Mouse (Mus musculus): ENCODE measurements around the gene Tyw1. TPM values are rescaled to one million over a fixed set of nuclear protein-coding genes. Genes with fewer than 3 reads are reported as not detected.

Tyw1 gene
- polyA plus RNA-seq, 1 experiment from 2014 or later, result 24.8 TPM

DNA sequence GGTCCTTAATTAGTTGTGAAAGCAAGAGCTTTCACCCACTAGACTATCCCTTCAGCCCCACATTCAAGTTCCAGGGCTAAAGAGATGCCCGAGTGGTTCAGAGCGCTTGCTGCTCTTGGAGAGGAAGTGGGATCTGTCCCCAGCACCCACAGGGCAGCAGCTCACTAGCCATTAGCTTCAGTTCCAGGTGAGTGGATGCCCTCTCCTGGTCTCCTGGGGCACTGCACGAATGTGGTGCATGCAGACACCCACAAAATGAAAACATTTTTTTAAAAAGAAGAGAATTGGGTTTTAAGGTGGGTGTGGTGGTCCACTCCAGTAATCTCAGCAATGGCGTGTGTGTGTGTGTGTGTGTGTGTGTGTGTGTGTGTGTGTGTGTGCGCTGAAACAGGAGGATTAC is 40.7 kb downstream of the Tyw1 start:
- no peak for ATAC-seq
- 87% methylated on average over 5 of the region's 5 CpGs for WGBS
- peaks cover 6% of the 10 kb centered on the region; the same call in 1 of the 2 replicates for H3K36me3 ChIP-seq (ENCODE audit: control insufficient read depth, insufficient read depth, low read length)

GRCm38 (mm10) chr5:130298831-130299460 is 43.5 kb downstream of the Tyw1 start:
- ATAC-seq, result no peak
- H3K27ac ChIP-seq (ENCODE audit: low read length), result no peak overlapping the region
- H3K27me3 ChIP-seq (replicated peaks; ENCODE audit: control insufficient read depth, insufficient read depth, low read length), result no peaks in the 10 kb centered on the region
- H3K4me2 ChIP-seq (ENCODE audit: low read depth, low read length), result no peak overlapping the region
- no peak overlapping the region for H3K9ac ChIP-seq (ENCODE audit: low read depth, low read length)
- H3K4me3 ChIP-seq (ENCODE audit: low read length), result no peak overlapping the region
- peaks cover 6% of the 10 kb centered on the region; the same call in 1 of the 2 replicates for H3K36me3 ChIP-seq (ENCODE audit: control insufficient read depth, insufficient read depth, low read length)
- no peaks in the 10 kb centered on the region for H3K4me1 ChIP-seq (ENCODE audit: control insufficient read depth, insufficient read depth, low read length)
- no peaks in the 10 kb centered on the region for H3K9me3 ChIP-seq (ENCODE audit: control insufficient read depth, low read length)
- WGBS, result 91% methylated on average over 9 of the region's 9 CpGs

More for the DNA sequence above, 40.7 kb downstream of the Tyw1 start:
- Histone ChIP-seq H3K4me2 (ENCODE audit: low read depth, low read length) (no peak overlapping the region), H3K4me1 (ENCODE audit: control insufficient read depth, insufficient read depth, low read length) (no peaks in the 10 kb centered on the region), H3K4me3 (ENCODE audit: low read length) (no peak overlapping the region), H3K9me3 (ENCODE audit: control insufficient read depth, low read length) (no peaks in the 10 kb centered on the region), H3K9ac (ENCODE audit: low read depth, low read length) (no peak overlapping the region), H3K27ac (ENCODE audit: low read length) (no peak overlapping the region), H3K27me3 (replicated peaks; ENCODE audit: control insufficient read depth, insufficient read depth, low read length) (no peaks in the 10 kb centered on the region)

- no peaks in the 10 kb centered on the region for H3K4me1 ChIP-seq (ENCODE audit: control insufficient read depth, insufficient read depth, low read length)
- no peak overlapping the region for H3K27ac ChIP-seq (ENCODE audit: low read length)
- H3K9me3 ChIP-seq (ENCODE audit: control insufficient read depth, low read length), result no peaks in the 10 kb centered on the region
- no peak overlapping the region for H3K4me3 ChIP-seq (ENCODE audit: low read length)
- no peak overlapping the region for H3K4me2 ChIP-seq (ENCODE audit: low read depth, low read length)
- H3K27me3 ChIP-seq (replicated peaks; ENCODE audit: control insufficient read depth, insufficient read depth, low read length), result no peaks in the 10 kb centered on the region
- WGBS, result 90% methylated on average over 8 of the region's 8 CpGs
- H3K36me3 ChIP-seq (ENCODE audit: control insufficient read depth, insufficient read depth, low read length), result peaks cover 9% of the 10 kb centered on the region
- H3K9ac ChIP-seq (ENCODE audit: low read depth, low read length), result no peak overlapping the region
- ATAC-seq, result no peak
Measured at GRCm38 (mm10) chr5:130299526-130299925, 44.1 kb downstream of the Tyw1 start.

GRCm38 (mm10) chr5:130303611-130304010 is 48.2 kb downstream of the Tyw1 start:
- Histone ChIP-seq H3K4me2 (ENCODE audit: low read depth, low read length) (no peak overlapping the region), H3K4me1 (ENCODE audit: control insufficient read depth, insufficient read depth, low read length) (no peaks in the 10 kb centered on the region), H3K27me3 (replicated peaks; ENCODE audit: control insufficient read depth, insufficient read depth, low read length) (no peaks in the 10 kb centered on the region), H3K27ac (ENCODE audit: low read length) (no peak overlapping the region), H3K9ac (ENCODE audit: low read depth, low read length) (no peak overlapping the region), H3K4me3 (ENCODE audit: low read length) (no peak overlapping the region), H3K9me3 (ENCODE audit: control insufficient read depth, low read length) (no peaks in the 10 kb centered on the region), H3K36me3 (ENCODE audit: control insufficient read depth, insufficient read depth, low read length) (peaks cover 10% of the 10 kb centered on the region)
- 90% methylated on average over 6 of the region's 6 CpGs for WGBS
- ATAC-seq, result no peak

DNA sequence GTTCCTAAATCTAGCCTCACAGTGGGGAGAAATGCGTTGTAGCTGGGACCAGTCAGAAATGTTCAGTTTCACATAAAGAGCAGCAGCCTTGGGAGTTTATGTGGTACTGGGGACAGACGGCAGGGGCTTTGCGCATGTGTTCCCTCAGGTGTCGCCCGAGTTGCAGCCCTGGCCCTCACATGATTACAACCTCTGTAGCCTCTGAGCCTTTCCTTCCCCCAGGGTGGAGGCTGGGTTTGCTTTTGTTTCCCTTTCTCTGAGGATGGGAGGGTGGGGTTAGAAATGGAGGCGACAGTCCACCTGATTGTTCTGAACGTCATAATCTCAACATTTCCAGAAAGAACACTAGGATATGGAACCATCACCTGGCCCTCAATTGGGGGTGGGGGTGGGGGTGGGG is 52.5 kb downstream of the Tyw1 start:
- 70% methylated on average over 7 of the region's 7 CpGs for WGBS
- no peak overlapping the region for H3K4me2 ChIP-seq (ENCODE audit: low read depth, low read length)
- no peaks in the 10 kb centered on the region for H3K9me3 ChIP-seq (ENCODE audit: control insufficient read depth, low read length)
- no peak overlapping the region for H3K9ac ChIP-seq (ENCODE audit: low read depth, low read length)
- no peak overlapping the region for H3K27ac ChIP-seq (ENCODE audit: low read length)
- H3K27me3 ChIP-seq (replicated peaks; ENCODE audit: control insufficient read depth, insufficient read depth, low read length), result no peaks in the 10 kb centered on the region
- no peaks in the 10 kb centered on the region for H3K4me1 ChIP-seq (ENCODE audit: control insufficient read depth, insufficient read depth, low read length)
- no peak for ATAC-seq
- peaks cover 7% of the 10 kb centered on the region; the same call in 1 of the 2 replicates for H3K36me3 ChIP-seq (ENCODE audit: control insufficient read depth, insufficient read depth, low read length)
- H3K4me3 ChIP-seq (ENCODE audit: low read length), result no peak overlapping the region

- no peaks in the 10 kb centered on the region for H3K4me1 ChIP-seq (ENCODE audit: control insufficient read depth, insufficient read depth, low read length)
- H3K4me2 ChIP-seq (ENCODE audit: low read depth, low read length), result no peak overlapping the region
- H3K27ac ChIP-seq (ENCODE audit: low read length), result no peak overlapping the region
- WGBS, result 97% methylated on average over 4 of the region's 4 CpGs
- no peak overlapping the region for H3K4me3 ChIP-seq (ENCODE audit: low read length)
- H3K9ac ChIP-seq (ENCODE audit: low read depth, low read length), result no peak overlapping the region
- no peaks in the 10 kb centered on the region for H3K9me3 ChIP-seq (ENCODE audit: control insufficient read depth, low read length)
- ATAC-seq, result no peak
- H3K27me3 ChIP-seq (replicated peaks; ENCODE audit: control insufficient read depth, insufficient read depth, low read length), result no peaks in the 10 kb centered on the region
- H3K36me3 ChIP-seq (ENCODE audit: control insufficient read depth, insufficient read depth, low read length), result 0 out of 2 replicates have a peak, but pooled peaks cover 3% of the 10 kb centered on the region
Measured at GRCm38 (mm10) chr5:130310077-130310476, 54.7 kb downstream of the Tyw1 start.

DNA sequence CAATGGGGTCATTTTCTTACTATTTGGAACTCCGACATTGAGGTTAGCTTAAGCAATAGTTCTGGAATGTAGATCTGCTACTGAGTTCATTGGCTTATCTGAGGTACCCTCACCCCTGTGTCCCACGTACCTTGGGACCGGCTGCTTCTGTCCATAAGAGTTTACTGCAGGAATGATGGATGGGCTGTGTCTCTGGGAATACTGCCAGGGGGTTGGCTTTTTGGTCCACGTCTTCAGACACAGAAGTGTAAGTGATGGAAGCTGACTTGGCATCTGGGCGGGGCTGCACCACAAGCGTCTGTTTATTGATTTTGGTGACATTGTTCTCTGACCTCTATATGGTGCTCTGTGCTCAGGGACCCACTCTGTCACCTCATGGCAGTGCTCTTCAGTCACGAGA is 55.4 kb downstream of the Tyw1 start:
- Histone ChIP-seq H3K27ac (ENCODE audit: low read length) (no peak overlapping the region), H3K9me3 (ENCODE audit: control insufficient read depth, low read length) (no peaks in the 10 kb centered on the region), H3K4me1 (ENCODE audit: control insufficient read depth, insufficient read depth, low read length) (no peaks in the 10 kb centered on the region), H3K27me3 (replicated peaks; ENCODE audit: control insufficient read depth, insufficient read depth, low read length) (no peaks in the 10 kb centered on the region), H3K4me2 (ENCODE audit: low read depth, low read length) (no peak overlapping the region), H3K9ac (ENCODE audit: low read depth, low read length) (no peak overlapping the region), H3K36me3 (ENCODE audit: control insufficient read depth, insufficient read depth, low read length) (0 out of 2 replicates have a peak, but pooled peaks cover 3% of the 10 kb centered on the region), H3K4me3 (ENCODE audit: low read length) (no peak overlapping the region)
- WGBS, result 69% methylated on average over 7 of the region's 7 CpGs
- ATAC-seq, result no peak

DNA sequence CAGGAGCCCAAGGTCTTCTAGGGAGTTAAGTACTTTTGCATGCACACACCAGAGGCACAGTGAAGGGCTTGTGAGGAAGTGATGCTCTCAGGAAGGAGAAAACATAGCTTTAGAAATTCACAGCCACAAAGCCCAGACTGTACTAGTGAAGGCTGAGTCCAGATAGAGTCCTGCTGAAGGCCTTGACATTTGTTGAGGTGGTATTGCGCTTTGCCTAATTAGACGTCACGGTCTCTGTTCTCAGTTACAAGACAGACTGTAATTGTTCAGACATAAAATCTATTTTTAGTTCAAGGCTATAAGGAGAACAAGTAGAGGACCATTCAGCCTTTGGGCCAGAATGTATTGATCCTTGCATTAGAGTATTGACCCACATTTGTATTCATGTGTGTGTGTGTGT is 58.1 kb downstream of the Tyw1 start:
- Histone ChIP-seq H3K9ac (ENCODE audit: low read depth, low read length) (no peak overlapping the region), H3K4me3 (ENCODE audit: low read length) (no peak overlapping the region), H3K4me1 (ENCODE audit: control insufficient read depth, insufficient read depth, low read length) (no peaks in the 10 kb centered on the region), H3K27ac (ENCODE audit: low read length) (no peak overlapping the region), H3K27me3 (replicated peaks; ENCODE audit: control insufficient read depth, insufficient read depth, low read length) (no peaks in the 10 kb centered on the region), H3K9me3 (ENCODE audit: control insufficient read depth, low read length) (no peaks in the 10 kb centered on the region), H3K36me3 (ENCODE audit: control insufficient read depth, insufficient read depth, low read length) (no peaks in the 10 kb centered on the region), H3K4me2 (ENCODE audit: low read depth, low read length) (no peak overlapping the region)
- no peak for ATAC-seq
- 82% methylated on average over 3 of the region's 3 CpGs for WGBS

GRCm38 (mm10) chr5:130314926-130315325 is 59.5 kb downstream of the Tyw1 start:
- WGBS, result 97% methylated on average over 3 of the region's 3 CpGs
- ATAC-seq, result no peak
- Histone ChIP-seq H3K4me1 (ENCODE audit: control insufficient read depth, insufficient read depth, low read length) (no peaks in the 10 kb centered on the region), H3K9ac (ENCODE audit: low read depth, low read length) (no peak overlapping the region), H3K27ac (ENCODE audit: low read length) (no peak overlapping the region), H3K9me3 (ENCODE audit: control insufficient read depth, low read length) (no peaks in the 10 kb centered on the region), H3K4me3 (ENCODE audit: low read length) (no peak overlapping the region), H3K36me3 (ENCODE audit: control insufficient read depth, insufficient read depth, low read length) (no peaks in the 10 kb centered on the region), H3K4me2 (ENCODE audit: low read depth, low read length) (no peak overlapping the region), H3K27me3 (replicated peaks; ENCODE audit: control insufficient read depth, insufficient read depth, low read length) (no peaks in the 10 kb centered on the region)

GRCm38 (mm10) chr5:130316321-130316720 is 60.9 kb downstream of the Tyw1 start:
- Histone ChIP-seq H3K36me3 (ENCODE audit: control insufficient read depth, insufficient read depth, low read length) (no peaks in the 10 kb centered on the region), H3K27me3 (replicated peaks; ENCODE audit: control insufficient read depth, insufficient read depth, low read length) (no peaks in the 10 kb centered on the region), H3K4me3 (ENCODE audit: low read length) (no peak overlapping the region), H3K4me2 (ENCODE audit: low read depth, low read length) (no peak overlapping the region), H3K4me1 (ENCODE audit: control insufficient read depth, insufficient read depth, low read length) (no peaks in the 10 kb centered on the region), H3K9ac (ENCODE audit: low read depth, low read length) (no peak overlapping the region), H3K27ac (ENCODE audit: low read length) (no peak overlapping the region), H3K9me3 (ENCODE audit: control insufficient read depth, low read length) (no peaks in the 10 kb centered on the region)
- ATAC-seq, result no peak
- WGBS, result 81% methylated on average over 9 of the region's 9 CpGs
